1 mouse cellular context compared by ENCODE assay signal in the genomic region with DNA sequence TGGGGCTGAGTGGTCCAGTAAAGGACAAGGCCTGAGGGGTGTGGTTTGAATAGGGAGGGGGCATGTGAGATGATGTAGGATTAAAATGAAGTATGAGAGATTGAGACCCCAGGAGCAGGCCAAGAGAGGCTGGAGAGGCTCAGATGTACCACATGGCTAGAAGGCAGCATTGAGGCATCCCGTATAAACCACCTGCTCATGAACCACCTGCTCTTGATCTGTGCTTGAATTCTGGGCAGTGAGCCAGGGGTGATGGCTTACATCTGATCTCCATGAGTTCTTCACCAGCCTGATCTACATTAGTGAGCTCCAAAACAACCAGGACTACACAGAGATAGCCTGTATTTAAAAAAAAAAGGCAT.
TF ChIP-seq lines count a peak whose summit lies in the region.

No protein-coding gene starts in this region.

TF ChIP-seq in MEL, 35 proteins besides CTCF, POLR2A, EP300 and RAD21 (continued from another document):
- no peak for TF ChIP-seq SMC3 (IDR thresholded peaks at IDR 0.05; ENCODE audit: low read depth, low read length)
- no peak for TF ChIP-seq USF1 (IDR thresholded peaks at IDR 0.05; ENCODE audit: low read depth, low read length)
- TF ChIP-seq E2F4 (IDR thresholded peaks at IDR 0.05; ENCODE audit: borderline replicate concordance, low read depth, low read length), result no peak
